Mouse (Mus musculus) forebrain, postnatal 0 days (tissue): ENCODE data around the gene Rab3il1. TPM values are rescaled to one million over a fixed set of nuclear protein-coding genes. Genes with fewer than 3 reads are reported as not detected.
A peak's percentile ranks its signal among the peaks of the same experiment; 100 is the strongest.

Experiments used
- ATAC-seq: fragments of 200-750 bp; cut with Nextera tagmentation; 2 replicates; pipeline ENCODE4 v1.8.0; 2017; ENCODE audit warnings: mild to moderate bottlenecking, moderate library complexity
- DNase-seq: peaks from one replicate; pipeline ENCODE4 v3.0.0-alpha.2; 2015
- H3K27ac ChIP-seq: fragments of 300-500 bp; sonication (generic); 2 replicates; pipeline ENCODE4 v1.5.1; 2014; ENCODE audit warnings: low read depth, mild to moderate bottlenecking, antibody characterized with exemption, low read length, moderate library complexity, mixed read lengths
- H3K27me3 ChIP-seq: fragments of 300-500 bp; sonication (generic); 2 replicates; pipeline ENCODE4 v1.6.1; 2014; ENCODE audit warnings: mild to moderate bottlenecking, low read length, mixed read lengths; ENCODE audit not compliant: insufficient read depth
- H3K36me3 ChIP-seq: fragments of 300-500 bp; sonication (generic); 2 replicates; pipeline ENCODE4 v1.6.1; 2014; ENCODE audit warnings: mild to moderate bottlenecking, moderate library complexity; ENCODE audit not compliant: insufficient read depth
- H3K4me1 ChIP-seq: fragments of 300-500 bp; sonication (generic); 2 replicates; pipeline ENCODE4 v1.6.1; 2014; ENCODE audit warnings: antibody characterized with exemption; ENCODE audit not compliant: insufficient read depth
- H3K4me2 ChIP-seq: fragments of 300-500 bp; sonication (generic); 2 replicates; pipeline ENCODE4 v1.6.1; 2014; ENCODE audit warnings: low read depth, mild to moderate bottlenecking, moderate library complexity
- H3K4me3 ChIP-seq: fragments of 300-500 bp; sonication (generic); 2 replicates; pipeline ENCODE4 v1.5.1; 2014; ENCODE audit warnings: low read depth, low read length, mixed read lengths
- H3K9ac ChIP-seq: fragments of 300-500 bp; sonication (generic); 2 replicates; pipeline ENCODE4 v1.6.1; 2014; ENCODE audit warnings: mild to moderate bottlenecking
- H3K9me3 ChIP-seq: fragments of 300-500 bp; sonication (generic); 2 replicates; pipeline ENCODE4 v1.6.1; 2016; ENCODE audit warnings: low read length
- CTCF ChIP-seq: sonication (generic); IDR thresholded peaks from 2 replicates; pipeline ENCODE4 v1.5.1; 2016; ENCODE audit warnings: antibody characterized with exemption, control low read depth, low read depth
- WGBS: fragments of 180-500 bp; shearing (Covaris S2); extraction: QIAGEN DNeasy Blood & Tissue Kit; methylation state at CpG from one replicate; pipeline ENCODE4 v1.1.7; 2014; 5-methylcytosine and 5-hydroxymethylcytosine counted together
- polyA plus RNA-seq: library from polyadenylated mRNA; unstranded; fragments of >200 nt; fragmentation: Nextera tagmentation; extraction: Ambion mirVana; gene quantifications from 2 replicates; pipeline ENCODE4 v1.2.1, GENCODE M21; 2015
- total RNA-seq: library from RNA; depleted of rRNA; stranded (reverse); fragments of >200 nt; gene quantifications from 2 replicates; pipeline ENCODE4 v1.2.3, GENCODE M21; 2014

The Rab3il1 gene
- total and polyA plus RNA-seq, 2 experiments from 2014 or later: 19.9 to 20.0 TPM

DNA sequence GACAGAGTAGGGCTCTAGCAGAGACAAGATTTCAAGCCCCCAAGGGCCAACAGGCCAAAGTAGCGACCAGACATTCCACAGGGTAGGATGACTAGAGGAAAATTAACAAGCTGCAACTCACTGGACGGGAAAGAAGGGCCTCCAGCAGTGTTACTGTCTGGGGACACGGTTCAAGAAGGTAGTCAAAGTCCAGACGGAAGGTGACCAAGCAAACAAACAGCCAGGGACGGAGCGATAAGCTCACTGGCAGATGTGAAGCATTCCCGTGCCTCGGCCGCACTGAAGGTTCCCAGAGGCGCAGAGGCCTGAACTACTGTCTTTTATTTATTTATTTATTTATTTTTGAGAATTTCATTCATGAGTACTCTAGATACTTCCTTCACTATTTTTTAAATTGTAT is 24.4 kb upstream of the Rab3il1 start:
- TF ChIP-seq CTCF: no peak
- Histone ChIP-seq H3K4me1 (peaks cover 11% of the 10 kb centered on the region), H3K36me3 (no peaks in the 10 kb centered on the region), H3K4me2 (no peak overlapping the region), H3K4me3 (no peak overlapping the region), H3K27ac (no peak overlapping the region), H3K9ac (no peak overlapping the region), H3K9me3 (no peaks in the 10 kb centered on the region), H3K27me3 (no peaks in the 10 kb centered on the region)
- DNase-seq (no peak), ATAC-seq (no peak)
- WGBS: 90% methylated on average over 10 of the region's 10 CpGs

GRCm38 (mm10) chr19:9978431-9978951 is 23.0 kb upstream of the Rab3il1 start:
- Histone ChIP-seq H3K9me3 (no peaks in the 10 kb centered on the region), H3K9ac (no peak overlapping the region), H3K4me3 (no peak overlapping the region), H3K36me3 (no peaks in the 10 kb centered on the region), H3K4me1 (peaks cover 12% of the 10 kb centered on the region), H3K27me3 (no peaks in the 10 kb centered on the region), H3K4me2 (no peak overlapping the region), H3K27ac (no peak overlapping the region)
- WGBS: 49% methylated on average over 5 of the region's 5 CpGs
- TF ChIP-seq CTCF: no peak
- no peak for ATAC-seq
- DNase-seq: no peak

GRCm38 (mm10) chr19:9979156-9979555 is 22.3 kb upstream of the Rab3il1 start:
- H3K9ac ChIP-seq: no peak overlapping the region
- peaks cover 18% of the 10 kb centered on the region for H3K4me1 ChIP-seq
- no peak overlapping the region for H3K4me3 ChIP-seq
- DNase-seq: no peak
- no peak for ATAC-seq
- no peaks in the 10 kb centered on the region for H3K27me3 ChIP-seq
- 74% methylated on average over 2 of the region's 2 CpGs for WGBS
- no peak overlapping the region for H3K27ac ChIP-seq
- H3K4me2 ChIP-seq: no peak overlapping the region
- TF ChIP-seq CTCF: no peak
- no peaks in the 10 kb centered on the region for H3K9me3 ChIP-seq
- no peaks in the 10 kb centered on the region; the same call in 1 of the 2 replicates for H3K36me3 ChIP-seq

DNA sequence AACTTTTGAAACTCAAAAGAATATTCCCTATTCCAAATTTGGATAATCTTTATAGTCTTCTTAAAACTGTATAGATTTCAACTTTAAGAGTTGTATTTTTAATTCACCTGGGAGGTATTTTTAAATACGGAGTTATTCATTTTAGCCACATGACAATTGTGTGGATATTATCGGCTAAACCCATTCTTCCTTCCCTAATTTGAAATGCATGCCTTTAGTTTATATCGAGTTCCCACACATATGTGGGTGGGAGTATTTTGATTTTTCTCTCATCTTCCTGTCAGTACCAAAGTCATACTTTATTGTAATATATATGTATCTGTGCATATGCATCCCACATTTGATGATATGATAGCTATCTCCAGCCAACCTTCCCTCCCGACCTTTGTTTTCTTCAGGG is 21.2 kb upstream of the Rab3il1 start, which contains the start of gene Fth1:
Gene Fth1, plus strand, starts transcription at position 341 of the 400 bp plus-strand sequence.
- no peak within 1 kb of the TSS for H3K4me2 ChIP-seq
- no peak for TF ChIP-seq CTCF
- H3K36me3 ChIP-seq: peaks cover 4% of the 10 kb centered on the region; the same call in 1 of the 2 replicates
- no peak within 1 kb of the TSS for H3K27ac ChIP-seq
- DNase-seq (no peak), ATAC-seq (no peak)
- H3K4me1 ChIP-seq: peaks cover 18% of the 10 kb centered on the region
- no peaks in the 10 kb centered on the region for H3K27me3 ChIP-seq
- no peak within 1 kb of the TSS for H3K9ac ChIP-seq
- WGBS: 94% methylated on average over 4 of the region's 4 CpGs
- H3K9me3 ChIP-seq: no peaks in the 10 kb centered on the region
- no peak within 1 kb of the TSS for H3K4me3 ChIP-seq

- no peaks in the 10 kb centered on the region for H3K27me3 ChIP-seq
- DNase-seq (no peak), ATAC-seq (no peak)
- peak overlapping the region; percentile 72 for H3K4me2 ChIP-seq
- peaks cover 18% of the 10 kb centered on the region for H3K4me1 ChIP-seq
- H3K36me3 ChIP-seq: peaks cover 14% of the 10 kb centered on the region
- 61% methylated on average over 4 of the region's 4 CpGs for WGBS
- H3K4me3 ChIP-seq: peak overlapping the region; percentile 89
- peak overlapping the region; percentile 88 for H3K9ac ChIP-seq
- no peaks in the 10 kb centered on the region for H3K9me3 ChIP-seq
- H3K27ac ChIP-seq: peak overlapping the region; percentile 91
- TF ChIP-seq CTCF: no peak
Observed at GRCm38 (mm10) chr19:9981621-9982020, 19.8 kb upstream of the Rab3il1 start.

DNA sequence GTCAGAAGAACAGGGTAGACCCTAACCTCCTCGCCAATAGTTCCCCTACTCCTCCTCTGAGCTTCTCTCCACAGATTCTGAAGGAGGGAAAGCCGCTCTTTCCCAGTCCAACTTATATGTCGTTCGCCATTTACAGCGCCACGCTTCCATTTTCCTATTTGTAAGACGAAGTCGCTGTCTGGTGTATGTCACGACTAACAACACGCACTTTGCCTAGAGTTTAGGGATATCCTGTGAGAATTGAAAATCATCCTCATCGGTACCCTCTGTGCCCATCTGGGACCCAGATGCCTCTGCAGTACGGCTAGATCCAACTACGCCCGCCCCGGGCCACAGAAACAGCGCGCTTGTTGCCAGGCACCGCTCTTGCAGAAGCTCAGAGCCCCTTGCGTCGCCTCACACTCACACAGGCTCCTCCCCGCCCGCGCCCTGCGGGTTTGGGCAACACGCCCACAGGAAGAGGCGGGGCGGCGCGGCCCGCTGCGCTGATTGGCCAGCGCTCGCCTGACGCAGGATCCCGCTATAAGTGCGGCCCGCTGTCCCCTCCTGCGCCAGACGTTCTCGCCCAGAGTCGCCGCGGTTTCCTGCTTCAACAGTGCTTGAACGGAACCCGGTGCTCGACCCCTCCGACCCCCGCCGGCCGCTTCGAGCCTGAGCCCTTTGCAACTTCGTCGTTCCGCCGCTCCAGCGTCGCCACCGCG is 19.2 kb upstream of the Rab3il1 start:
- H3K36me3 ChIP-seq: peaks cover 14% of the 10 kb centered on the region
- ATAC-seq (peak; percentile 98), DNase-seq (peak; percentile 99)
- H3K27me3 ChIP-seq: no peaks in the 10 kb centered on the region
- H3K4me3 ChIP-seq: peak overlapping the region; percentile 89
- peak overlapping the region; percentile 88 for H3K9ac ChIP-seq
- H3K4me2 ChIP-seq: peak overlapping the region; percentile 72
- H3K9me3 ChIP-seq: no peaks in the 10 kb centered on the region
- H3K27ac ChIP-seq: peak overlapping the region; percentile 91
- peaks cover 18% of the 10 kb centered on the region for H3K4me1 ChIP-seq
- WGBS: under 1% methylated on average over 59 of the region's 59 CpGs
- no peak for TF ChIP-seq CTCF

DNA sequence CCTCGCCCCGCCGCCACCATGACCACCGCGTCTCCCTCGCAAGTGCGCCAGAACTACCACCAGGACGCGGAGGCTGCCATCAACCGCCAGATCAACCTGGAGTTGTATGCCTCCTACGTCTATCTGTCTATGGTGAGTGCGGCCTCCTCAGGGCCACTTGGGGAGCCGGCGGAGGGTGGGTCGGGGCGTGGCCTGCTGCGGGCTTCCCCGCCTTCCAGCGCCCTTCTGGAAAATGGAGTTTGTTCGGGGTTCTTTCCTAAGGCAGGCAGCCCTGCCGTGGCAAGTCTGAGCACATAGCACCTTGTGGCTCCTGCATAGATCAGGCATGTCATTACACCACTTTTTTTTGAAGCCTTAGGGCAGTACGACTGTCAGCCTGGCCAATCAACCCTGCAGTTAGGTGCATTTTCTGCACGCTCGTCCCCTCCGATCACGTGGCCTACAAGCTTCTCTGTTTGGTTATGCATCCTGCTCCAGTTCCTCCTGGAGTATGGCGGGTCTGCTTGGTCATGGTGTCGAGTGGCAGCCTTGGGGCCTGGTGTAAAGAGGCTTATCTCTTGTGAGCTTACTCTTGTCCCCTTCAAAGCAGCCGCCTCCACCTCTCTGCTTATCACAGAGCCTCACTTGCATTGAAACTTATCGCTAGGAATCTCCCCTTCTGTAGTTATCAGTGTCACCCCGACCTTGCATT is 18.5 kb upstream of the Rab3il1 start:
- WGBS: under 1% methylated on average over 31 of the region's 31 CpGs
- H3K4me3 ChIP-seq: peak overlapping the region; percentile 89
- H3K9me3 ChIP-seq: no peaks in the 10 kb centered on the region
- H3K27me3 ChIP-seq: no peaks in the 10 kb centered on the region
- H3K9ac ChIP-seq: peak overlapping the region; percentile 88
- H3K27ac ChIP-seq: peak overlapping the region; percentile 91
- peaks cover 14% of the 10 kb centered on the region for H3K36me3 ChIP-seq
- peak; percentile 32; the same call in 1 of the 2 replicates for TF ChIP-seq CTCF
- ATAC-seq (peak; percentile 70), DNase-seq (peak; percentile 72)
- peak overlapping the region; percentile 72 for H3K4me2 ChIP-seq
- peaks cover 18% of the 10 kb centered on the region for H3K4me1 ChIP-seq
